8 mouse cellular contexts compared by ENCODE assay signal in the genomic region with DNA sequence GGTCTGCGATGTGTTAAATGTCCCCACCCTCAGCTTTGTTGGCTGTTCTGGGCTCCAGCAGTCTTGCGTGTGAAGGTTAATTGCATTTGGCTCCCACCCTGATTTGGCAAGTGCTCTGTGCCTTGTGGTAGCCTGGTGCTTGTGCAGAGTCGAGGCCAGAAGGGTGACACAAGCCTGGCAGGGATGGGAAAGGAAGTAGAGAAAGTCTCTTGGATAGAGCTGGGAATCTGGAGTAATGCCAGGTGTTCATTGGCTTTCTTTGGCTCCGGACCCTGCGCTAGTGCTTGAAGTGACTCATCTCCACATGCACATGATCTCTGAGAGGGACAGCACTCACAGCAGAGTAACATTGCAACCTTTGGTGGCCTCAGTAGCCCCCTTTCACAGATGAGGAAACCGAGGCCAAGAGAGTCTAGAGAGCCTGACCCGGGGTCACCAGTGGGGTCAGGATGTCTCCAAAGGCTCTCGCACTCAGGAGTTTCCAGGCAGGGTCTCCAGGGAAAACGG.
DNase-seq lines count a peak whose midpoint lies in the region; ATAC-seq and TF ChIP-seq lines count a peak whose summit lies in the region.

No protein-coding gene starts in this region.

- peak overlapping the region; percentile 87 for H3K27ac ChIP-seq in forebrain, embryonic 10.5 days
- no peak overlapping the region for H3K27ac ChIP-seq in heart, embryonic 13.5 days (replicated peaks)

- ATAC-seq in heart, embryonic 13.5 days (ENCODE audit: extremely low read depth, insufficient number of reproducible peaks, low FRiP score, low TSS enrichment): no peak
- no peak for ATAC-seq in activated CD4-positive, CD25-positive, alpha-beta regulatory T cell, adult 4 months

- H3K27me3 ChIP-seq in E14TG2a.4 (ENCODE audit: insufficient read depth, low read length): peaks cover 31% of the 10 kb centered on the region
- H3K27me3 ChIP-seq in forebrain, embryonic 10.5 days (ENCODE audit: poor library complexity, severe bottlenecking): peaks cover 23% of the 10 kb centered on the region
- H3K27me3 ChIP-seq in heart, embryonic 13.5 days (replicated peaks): peaks cover 23% of the 10 kb centered on the region

- peak; percentile 53 for DNase-seq in adrenal gland, postnatal 25 days
- no peak for DNase-seq in forebrain, embryonic 10.5 days (ENCODE audit: extremely low spot score, low spot score)
- DNase-seq in layer of hippocampus, adult 9-11 months: peak; percentile 30
- DNase-seq in lung, postnatal 4 days: peak; percentile 38 to 57
- DNase-seq in testis, postnatal 14 days (ENCODE audit: low spot score): peak; percentile 32

- H3K4me3 ChIP-seq in E14TG2a.4 (replicated peaks; ENCODE audit: low read length): peak overlapping the region; percentile 72
- peak overlapping the region; percentile 63 for H3K4me3 ChIP-seq in forebrain, embryonic 10.5 days
- peak overlapping the region; percentile 54 for H3K4me3 ChIP-seq in heart, embryonic 13.5 days

- peak overlapping the region; percentile 81 for H3K4me2 ChIP-seq in heart, embryonic 13.5 days

- WGBS in forebrain, embryonic 10.5 days: 49% methylated on average over 9 of the region's 9 CpGs
- 24% methylated on average over 9 of the region's 9 CpGs for WGBS in heart, embryonic 13.5 days

- no peak for TF ChIP-seq CTCF in E14TG2a.4 (conservative IDR thresholded peaks at IDR 0.05; ENCODE audit: low read length)

- H3K9me3 ChIP-seq in E14TG2a.4 (ENCODE audit: low read length): no peaks in the 10 kb centered on the region
- no peaks in the 10 kb centered on the region for H3K9me3 ChIP-seq in forebrain, embryonic 10.5 days
- no peaks in the 10 kb centered on the region for H3K9me3 ChIP-seq in heart, embryonic 13.5 days

- H3K9ac ChIP-seq in heart, embryonic 13.5 days: peak overlapping the region; percentile 71

- H3K36me3 ChIP-seq in E14TG2a.4 (ENCODE audit: insufficient read depth, low read length): no peaks in the 10 kb centered on the region
- H3K36me3 ChIP-seq in forebrain, embryonic 10.5 days (replicated peaks): no peaks in the 10 kb centered on the region
- no peaks in the 10 kb centered on the region for H3K36me3 ChIP-seq in heart, embryonic 13.5 days

- H3K4me1 ChIP-seq in E14TG2a.4 (replicated peaks; ENCODE audit: low read depth, low read length): peaks cover 28% of the 10 kb centered on the region
- H3K4me1 ChIP-seq in forebrain, embryonic 10.5 days: peaks cover 15% of the 10 kb centered on the region
- peaks cover 13% of the 10 kb centered on the region for H3K4me1 ChIP-seq in heart, embryonic 13.5 days
